Mouse (Mus musculus) intestine, embryonic 14.5 days (tissue): ENCODE measurements at regions not wholly inside any gene's neighbourhood (a gene's known extent, or its start where the extent isn't known, plus 50 kb on each side); places are given as distances from the start of the nearest gene placed in this dataset.
"Not testable (repeated sequence)": the region's sequence is repeated elsewhere in the genome, so short reads cannot be mapped to it uniquely, and the experiment has no call there.

Experiments
- ATAC-seq: fragments of 200-750 bp; cut with Nextera tagmentation; replicated peaks from 2 replicates; pipeline ENCODE4 v1.8.0; 2017; ENCODE audit warnings: low read depth, moderate number of reproducible peaks, moderate TSS enrichment, moderate library complexity; ENCODE audit not compliant: low FRiP score, low TSS enrichment
- DNase-seq: peaks from one replicate; pipeline ENCODE4 v3.0.0-alpha.2; 2018; ENCODE audit warnings: low spot score
- H3K27ac ChIP-seq: fragments of 300-500 bp; sonication (generic); 2 replicates; pipeline ENCODE4 v1.5.1; 2014; ENCODE audit warnings: low read depth, mild to moderate bottlenecking, control low read depth
- H3K27me3 ChIP-seq: fragments of 300-500 bp; sonication (generic); replicated peaks from 2 replicates; pipeline ENCODE4 v1.6.1; 2014; ENCODE audit warnings: low read length, control low read depth; ENCODE audit not compliant: control insufficient read depth, insufficient read depth
- H3K36me3 ChIP-seq: fragments of 300-500 bp; sonication (generic); 2 replicates; pipeline ENCODE4 v1.6.1; 2014; ENCODE audit warnings: low read length, control low read depth; ENCODE audit not compliant: control insufficient read depth, insufficient read depth
- H3K4me1 ChIP-seq: fragments of 300-500 bp; sonication (generic); replicated peaks from 2 replicates; pipeline ENCODE4 v1.6.1; 2014; ENCODE audit warnings: low read length, control low read depth, mixed read lengths; ENCODE audit not compliant: control insufficient read depth, insufficient read depth
- H3K4me2 ChIP-seq: fragments of 300-500 bp; sonication (generic); 2 replicates; pipeline ENCODE4 v1.6.1; 2014; ENCODE audit warnings: low read length
- H3K4me3 ChIP-seq: fragments of 300-500 bp; sonication (generic); 2 replicates; pipeline ENCODE4 v1.5.1; 2014; ENCODE audit warnings: low read depth, low read length, control low read depth, mixed read lengths
- H3K9ac ChIP-seq: fragments of 300-500 bp; sonication (generic); 2 replicates; pipeline ENCODE4 v1.6.1; 2014; ENCODE audit warnings: mild to moderate bottlenecking, low read length
- H3K9me3 ChIP-seq: fragments of 300-500 bp; sonication (generic); 2 replicates; pipeline ENCODE4 v1.6.1; 2016; ENCODE audit warnings: low read length, control low read depth; ENCODE audit not compliant: control insufficient read depth
- WGBS: fragments of 180-500 bp; shearing (Covaris S2); extraction: QIAGEN DNeasy Blood & Tissue Kit; methylation state at CpG from one replicate; pipeline ENCODE4 v1.1.7; 2014; 5-methylcytosine and 5-hydroxymethylcytosine counted together

GRCm38 (mm10) chr11:52460190-52460780, 64.1 kb downstream of the 9530068E07Rik start:
- Histone ChIP-seq H3K4me2 (no peak overlapping the region), H3K9ac (no peak overlapping the region), H3K36me3 (no peaks in the 10 kb centered on the region), H3K27ac (no peak overlapping the region), H3K27me3 (no peaks in the 10 kb centered on the region), H3K9me3 (no peaks in the 10 kb centered on the region), H3K4me3 (no peak overlapping the region), H3K4me1 (no peaks in the 10 kb centered on the region)
- no peak for ATAC-seq
- DNase-seq: no peak
- WGBS: 70% methylated on average over 7 of the region's 7 CpGs

GRCm38 (mm10) chr11:52471128-52471527, 74.9 kb downstream of the 9530068E07Rik start:
- H3K4me3 ChIP-seq, H3K27ac ChIP-seq, H3K9ac ChIP-seq, ATAC-seq, H3K4me2 ChIP-seq, H3K4me1 ChIP-seq, H3K36me3 ChIP-seq, H3K9me3 ChIP-seq, H3K27me3 ChIP-seq, DNase-seq: not testable (repeated sequence)
- 80% methylated on average over 6 of the region's 6 CpGs for WGBS

- not testable (repeated sequence) for H3K4me2 ChIP-seq, H3K36me3 ChIP-seq, H3K27ac ChIP-seq, H3K9ac ChIP-seq, H3K9me3 ChIP-seq, H3K4me3 ChIP-seq, H3K27me3 ChIP-seq, ATAC-seq, DNase-seq, H3K4me1 ChIP-seq
- WGBS: 50% methylated on average over 10 of the region's 10 CpGs
Measured at GRCm38 (mm10) chr11:52480111-52480510, 83.9 kb downstream of the 9530068E07Rik start.

GRCm38 (mm10) chr11:52480694-52481093, 84.5 kb downstream of the 9530068E07Rik start:
- not testable (repeated sequence) for H3K36me3 ChIP-seq, H3K4me3 ChIP-seq, DNase-seq, H3K27me3 ChIP-seq, H3K4me2 ChIP-seq, H3K27ac ChIP-seq, ATAC-seq, H3K9ac ChIP-seq, H3K9me3 ChIP-seq, H3K4me1 ChIP-seq
- WGBS: 87% methylated on average over 24 of the region's 24 CpGs

GRCm38 (mm10) chr11:52483534-52483933, 87.3 kb downstream of the 9530068E07Rik start:
- H3K27me3 ChIP-seq, H3K4me1 ChIP-seq: not testable (repeated sequence)
- 84% methylated on average over 5 of the region's 8 CpGs for WGBS

GRCm38 (mm10) chr11:52488538-52488937, 92.3 kb downstream of the 9530068E07Rik start:
- H3K27me3 ChIP-seq, H3K9me3 ChIP-seq, DNase-seq, H3K36me3 ChIP-seq, H3K4me1 ChIP-seq, H3K27ac ChIP-seq, H3K4me2 ChIP-seq, H3K9ac ChIP-seq, H3K4me3 ChIP-seq, ATAC-seq: not testable (repeated sequence)
- WGBS: 66% methylated on average over 4 of the region's 4 CpGs

More at GRCm38 (mm10) chr11:52483534-52483933, 87.3 kb downstream of the 9530068E07Rik start:
- not testable (repeated sequence) for ATAC-seq, H3K9ac ChIP-seq, H3K4me2 ChIP-seq, DNase-seq, H3K27ac ChIP-seq, H3K9me3 ChIP-seq, H3K4me3 ChIP-seq, H3K36me3 ChIP-seq

GRCm38 (mm10) chr11:52493336-52493735, 97.1 kb downstream of the 9530068E07Rik start:
- no peaks in the 10 kb centered on the region for H3K9me3 ChIP-seq

GRCm38 (mm10) chr11:52496908-52497307, 100.7 kb downstream of the 9530068E07Rik start:
- no peaks in the 10 kb centered on the region for H3K36me3 ChIP-seq
- no peak overlapping the region for H3K4me3 ChIP-seq
- no peaks in the 10 kb centered on the region for H3K4me1 ChIP-seq
- H3K9ac ChIP-seq: no peak overlapping the region
- DNase-seq (no peak), ATAC-seq (no peak)
- WGBS: 89% methylated on average over 3 of the region's 3 CpGs
- no peaks in the 10 kb centered on the region for H3K9me3 ChIP-seq
- no peak overlapping the region for H3K27ac ChIP-seq
- no peaks in the 10 kb centered on the region for H3K27me3 ChIP-seq
- H3K4me2 ChIP-seq: no peak overlapping the region

More at GRCm38 (mm10) chr11:52493336-52493735, 97.1 kb downstream of the 9530068E07Rik start:
- H3K9ac ChIP-seq: no peak overlapping the region
- no peak overlapping the region for H3K4me3 ChIP-seq
- H3K4me2 ChIP-seq: no peak overlapping the region
- ATAC-seq (no peak), DNase-seq (no peak)
- H3K4me1 ChIP-seq: no peaks in the 10 kb centered on the region
- 77% methylated on average over 6 of the region's 6 CpGs for WGBS
- no peak overlapping the region for H3K27ac ChIP-seq
- H3K27me3 ChIP-seq: no peaks in the 10 kb centered on the region
- H3K36me3 ChIP-seq: no peaks in the 10 kb centered on the region

GRCm38 (mm10) chr11:52502759-52503365, 106.6 kb downstream of the 9530068E07Rik start:
- no peaks in the 10 kb centered on the region for H3K27me3 ChIP-seq
- 10% methylated on average over 10 of the region's 10 CpGs for WGBS
- H3K9ac ChIP-seq: no peak overlapping the region
- ATAC-seq (peak; percentile 47; the same call in 1 of the 2 replicates), DNase-seq (no peak)
- H3K9me3 ChIP-seq: no peaks in the 10 kb centered on the region
- H3K4me1 ChIP-seq: peaks cover 13% of the 10 kb centered on the region
- H3K4me3 ChIP-seq: no peak overlapping the region
- H3K27ac ChIP-seq: peak overlapping the region; percentile 77
- no peaks in the 10 kb centered on the region for H3K36me3 ChIP-seq
- H3K4me2 ChIP-seq: 0 out of 2 replicates have a peak overlapping the region, but pooled peaks have one; percentile 8
